Mouse (Mus musculus) G1E (cell line): ENCODE results near the gene Dcx. TPM values are rescaled to one million over a fixed set of nuclear protein-coding genes. Genes with fewer than 3 reads are reported as not detected.

ENCODE experiments used
- ATAC-seq: 2 replicates; pipeline ENCODE4 v1.8.0; 2016; ENCODE audit warnings: mild to moderate bottlenecking; ENCODE audit not compliant: insufficient number of reproducible peaks, poor library complexity, low FRiP score, severe bottlenecking; ENCODE audit errors: extremely low read depth
- DNase-seq: peaks from one replicate; pipeline ENCODE4 v3.0.0; 2012; ENCODE audit warnings: low spot score
- H3K27me3 ChIP-seq: 2 replicates; pipeline ENCODE4 v1.6.1; 2012; ENCODE audit warnings: mild to moderate bottlenecking, low read length, inconsistent platforms; ENCODE audit not compliant: insufficient read depth
- H3K36me3 ChIP-seq: replicated peaks from 2 replicates; pipeline ENCODE3; 2012; ENCODE audit warnings: mild to moderate bottlenecking, inconsistent platforms
- H3K4me1 ChIP-seq: 2 replicates; pipeline ENCODE4 v1.6.1; 2012; ENCODE audit warnings: low read depth, low read length, inconsistent platforms, mixed read lengths; ENCODE audit not compliant: insufficient read depth
- H3K4me3 ChIP-seq: 2 replicates; pipeline ENCODE4 v1.5.1; 2012; ENCODE audit warnings: low read depth, mild to moderate bottlenecking, inconsistent platforms, low read length, moderate library complexity, mixed read lengths
- H3K9me3 ChIP-seq: replicated peaks from 2 replicates; pipeline ENCODE4 v1.6.1; 2012; ENCODE audit warnings: inconsistent platforms
- CTCF ChIP-seq: IDR thresholded peaks from 2 replicates; pipeline ENCODE4 v1.5.1; 2012; ENCODE audit warnings: low read depth, low read length, inconsistent platforms, mixed read lengths
- GATA1 ChIP-seq: IDR thresholded peaks from 2 replicates; pipeline ENCODE4 v1.6.1; 2012; ENCODE audit warnings: borderline replicate concordance, low read length, inconsistent platforms, mixed read lengths
- GATA2 ChIP-seq: IDR thresholded peaks from 2 replicates; pipeline ENCODE4 v1.6.1; 2012; ENCODE audit warnings: low read depth, low read length, inconsistent platforms, borderline replicate concordance
- POLR2AphosphoS5 ChIP-seq: IDR thresholded peaks from 2 replicates; pipeline ENCODE4 v1.6.1; 2012; ENCODE audit warnings: low read depth, low read length, inconsistent platforms; ENCODE audit not compliant: insufficient replicate concordance
- TAL1 ChIP-seq: conservative IDR thresholded peaks from 2 replicates; pipeline ENCODE4 v1.6.1; 2012; ENCODE audit warnings: low read depth, low read length, inconsistent platforms, mixed read lengths
- polyA plus RNA-seq: library from polyadenylated mRNA; stranded (reverse); fragments of >175 nt; gene quantifications from 2 replicates; pipeline ENCODE4 v1.2.3, GENCODE M21; 2012
- total RNA-seq, 2 experiments: library from RNA; stranded (forward) in 1 of 2; stranded (reverse) in 1 of 2; fragments of 200-1000 nt in 1 of 2; fragments of >200 nt in 1 of 2; fragmentation: Nextera tagmentation in 1 of 2; gene quantifications; 2 replicates each; pipeline ENCODE4 v1.2.3; 2014 to 2017

The Dcx gene
- 2.2 and 2.3 TPM in 2 replicates for total RNA-seq (2014; fragmentation: Nextera tagmentation)
- 0.16 and 0.29 TPM in 2 replicates for total RNA-seq (2017)
- polyA plus RNA-seq: 0.02 and 0.04 TPM in 2 replicates

DNA sequence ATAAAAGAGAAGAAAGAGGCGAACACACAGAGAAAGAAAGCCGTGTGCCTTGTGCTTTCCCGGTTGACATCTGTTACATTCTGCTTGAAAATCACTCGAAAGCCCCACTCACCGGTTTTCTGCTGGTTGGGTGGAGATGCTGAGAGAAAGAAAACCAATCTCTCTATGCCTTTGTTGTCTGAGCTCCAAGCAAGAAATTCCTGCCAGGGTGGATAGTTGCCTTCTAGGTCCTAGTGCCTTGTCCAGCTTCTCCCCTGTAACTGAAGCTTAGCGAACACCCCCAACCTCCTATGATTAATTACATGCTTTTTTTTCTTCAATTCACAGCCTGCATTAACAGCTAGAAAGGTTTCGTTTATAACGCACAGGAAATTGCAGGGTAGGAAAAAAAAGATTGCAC is at the start of gene Dcx:
Gene Dcx (minus strand): TSS at position 354 of the 400 bp plus-strand sequence.
- TF ChIP-seq GATA1 (no peak), CTCF (no peak), GATA2 (no peak), POLR2AphosphoS5 (no peak), TAL1 (no peak)
- ATAC-seq: no peak
- no peaks in the 10 kb centered on the region for H3K27me3 ChIP-seq
- no peaks in the 10 kb centered on the region for H3K9me3 ChIP-seq
- H3K4me3 ChIP-seq: no peak within 1 kb of the TSS
- DNase-seq: no peak
- H3K36me3 ChIP-seq: no peaks in the 10 kb centered on the region
- H3K4me1 ChIP-seq: no peaks in the 10 kb centered on the region

DNA sequence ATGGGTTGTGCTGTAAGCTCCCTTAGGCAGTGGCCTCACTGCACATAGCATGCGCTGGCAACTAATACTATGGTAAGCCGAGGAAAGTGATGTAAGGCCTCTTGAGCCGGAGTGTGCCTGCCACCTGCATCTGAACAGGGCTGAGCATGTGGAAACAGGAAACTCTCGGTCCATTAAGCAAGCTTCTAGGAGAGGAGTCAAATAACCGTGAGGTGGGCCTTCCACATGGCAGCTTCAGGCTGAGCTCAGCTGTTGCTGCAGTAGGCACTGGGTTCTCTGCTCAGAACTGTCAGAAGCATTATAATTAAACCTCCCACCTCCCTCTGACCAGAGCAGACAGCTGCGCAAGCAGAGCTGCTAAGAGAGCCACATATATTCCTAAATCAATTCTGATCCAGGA is 33.1 kb upstream of the Dcx start:
- no peak for ATAC-seq
- DNase-seq: no peak
- Histone ChIP-seq H3K4me1 (peaks cover 2% of the 10 kb centered on the region; the same call in 1 of the 2 replicates), H3K27me3 (no peaks in the 10 kb centered on the region), H3K4me3 (no peak overlapping the region), H3K9me3 (0 out of 2 replicates have a peak, but pooled peaks cover 3% of the 10 kb centered on the region), H3K36me3 (no peaks in the 10 kb centered on the region)
- TF ChIP-seq POLR2AphosphoS5 (no peak), TAL1 (no peak), GATA2 (no peak), CTCF (no peak), GATA1 (no peak)

DNA sequence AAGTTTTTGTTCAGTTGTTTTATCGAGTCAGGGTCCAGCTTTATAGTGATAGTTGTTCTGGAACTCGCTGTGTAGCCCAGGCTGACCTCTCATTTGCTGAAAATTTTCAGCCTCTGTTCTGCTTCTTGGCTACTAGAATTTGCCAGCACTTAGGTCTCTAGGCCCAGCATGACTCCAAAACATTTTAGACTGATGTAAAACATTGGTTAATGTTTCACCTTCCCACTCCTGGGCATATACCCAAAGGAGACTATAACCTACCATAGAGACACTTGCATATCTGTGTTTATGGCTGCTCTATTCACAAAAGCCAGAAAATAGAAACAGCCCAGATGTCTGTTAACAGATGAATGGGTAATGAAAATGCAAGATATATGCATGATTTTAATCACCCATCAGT is 560 bp upstream of the Dcx start:
- DNase-seq: no peak
- no peaks in the 10 kb centered on the region for H3K36me3 ChIP-seq
- H3K27me3 ChIP-seq: no peaks in the 10 kb centered on the region
- H3K4me3 ChIP-seq: no peak overlapping the region
- no peaks in the 10 kb centered on the region for H3K4me1 ChIP-seq
- no peaks in the 10 kb centered on the region for H3K9me3 ChIP-seq
- no peak for ATAC-seq
- no peak for TF ChIP-seq CTCF

GRCm38 (mm10) chrX:143932530-143932929 is 581 bp downstream of the Dcx start:
- DNase-seq (no peak), ATAC-seq (no peak)
- Histone ChIP-seq H3K9me3 (no peaks in the 10 kb centered on the region), H3K36me3 (no peaks in the 10 kb centered on the region), H3K4me3 (no peak overlapping the region), H3K4me1 (no peaks in the 10 kb centered on the region), H3K27me3 (no peaks in the 10 kb centered on the region)
- no peak for TF ChIP-seq CTCF
- no peak for TF ChIP-seq GATA2
- TF ChIP-seq GATA1: no peak
- TF ChIP-seq POLR2AphosphoS5: no peak
- no peak for TF ChIP-seq TAL1

DNA sequence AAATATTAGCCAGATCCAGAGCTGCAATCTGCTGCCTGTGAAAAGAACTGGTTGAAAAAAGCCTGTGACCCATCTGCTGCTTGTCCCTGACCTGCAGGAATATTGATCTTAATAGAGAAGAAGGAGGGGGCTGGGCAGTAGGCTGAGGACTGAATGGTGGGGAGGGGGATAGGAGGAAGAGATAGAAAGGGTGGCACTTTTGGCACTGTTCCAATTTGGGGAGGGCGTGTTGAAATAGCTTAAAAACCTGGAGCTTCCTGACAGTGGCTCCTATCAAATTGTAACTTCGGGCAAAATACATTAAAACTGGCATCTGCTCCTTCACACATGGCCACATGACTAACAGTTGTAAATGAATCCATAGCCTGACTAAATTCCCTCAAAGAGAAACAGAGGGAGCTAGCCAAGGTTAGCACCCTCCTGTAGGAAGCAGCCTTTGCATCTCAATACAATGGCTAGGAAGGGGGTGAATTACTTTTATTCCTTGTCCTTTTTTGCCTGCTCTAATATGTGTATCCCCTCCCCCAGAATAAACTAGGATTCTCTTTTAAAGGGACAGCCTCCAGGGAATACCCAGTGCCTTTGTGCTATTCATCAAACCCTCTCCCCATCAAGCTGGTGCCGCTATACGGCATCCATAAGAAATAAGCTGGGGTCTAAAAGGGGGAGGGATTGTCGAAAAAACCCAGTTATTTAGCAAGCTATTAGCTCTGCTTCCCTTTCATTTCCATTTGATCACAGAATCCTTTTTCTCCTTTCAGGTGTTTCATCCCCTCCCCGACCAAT is 1.5 kb downstream of the Dcx start:
- Histone ChIP-seq H3K27me3 (no peaks in the 10 kb centered on the region), H3K36me3 (no peaks in the 10 kb centered on the region), H3K4me3 (no peak overlapping the region), H3K4me1 (no peaks in the 10 kb centered on the region), H3K9me3 (no peaks in the 10 kb centered on the region)
- DNase-seq (no peak), ATAC-seq (no peak)
- TF ChIP-seq CTCF (no peak), GATA2 (no peak), TAL1 (no peak), POLR2AphosphoS5 (no peak), GATA1 (no peak)

DNA sequence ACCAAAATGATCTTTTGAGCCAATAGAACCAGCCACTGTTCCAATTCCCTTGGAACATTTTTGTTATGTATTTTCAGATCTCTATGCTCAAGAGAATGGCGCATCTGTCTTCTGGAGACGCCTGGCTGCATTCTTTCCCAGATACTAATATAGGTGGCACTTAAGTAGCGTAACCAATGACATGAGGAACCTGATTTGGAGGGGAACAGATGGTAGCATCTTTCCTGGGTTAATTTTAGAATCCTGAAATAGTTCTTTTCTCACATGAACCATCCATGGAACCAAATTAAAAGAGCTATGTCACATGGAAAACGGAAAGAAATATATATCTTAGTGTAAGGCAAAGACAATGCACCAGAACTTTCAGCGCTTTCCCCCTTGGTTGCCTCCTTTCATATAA is 11.0 kb downstream of the Dcx start:
- no peak for DNase-seq

More for the DNA sequence above, 11.0 kb downstream of the Dcx start:
- H3K4me3 ChIP-seq: no peak overlapping the region
- no peaks in the 10 kb centered on the region for H3K36me3 ChIP-seq
- H3K4me1 ChIP-seq: no peaks in the 10 kb centered on the region
- H3K27me3 ChIP-seq: no peaks in the 10 kb centered on the region
- TF ChIP-seq GATA2 (no peak), TAL1 (no peak), GATA1 (no peak), CTCF (no peak), POLR2AphosphoS5 (no peak)
- no peaks in the 10 kb centered on the region for H3K9me3 ChIP-seq
- no peak for ATAC-seq
